Mouse (Mus musculus) left cerebral cortex, postnatal 36 days (tissue): ENCODE measurements around the gene Tmem204. TPM values are rescaled to one million over a fixed set of nuclear protein-coding genes. Genes with fewer than 3 reads are reported as not detected.
"Not testable (repeated sequence)": the region's sequence is repeated elsewhere in the genome, so short reads cannot be mapped to it uniquely, and the experiment has no call there.

Source experiments
- DNase-seq, 2 experiments: peaks; one replicate each; pipeline ENCODE4 v3.0.0; 2021 to 2022; ENCODE audit warnings: low spot score in 2 of 2, mixed read lengths in 1 of 2
- intact Hi-C: fragments of 180-260 bp; cut with DNase I; formaldehyde crosslinking; loops from one replicate; pipeline ENCODE4 v1.15.1; 2025
- total RNA-seq, 2 experiments: library from RNA; stranded (reverse); gene quantifications; 2 replicates each; pipeline ENCODE4 v1.2.3; 2021

The Tmem204 gene
- total RNA-seq: 10 to 100 TPM in 1 of 2 experiments, 1 to 10 TPM in 1; 9.1 to 10.3 TPM

GRCm38 (mm10) chr17:25083444-25083931 lies at the start of gene Tmem204:
Tmem204 (minus strand) TSS chr17:25083591.
- intact Hi-C loops: loop anchor here (5.0 kb wide), 1 partner anchor 41 kb away; no protein-coding TSS in a partner anchor
- DNase-seq: no peak

- intact Hi-C loops: no loop called here
- DNase-seq: no peak
These were observed 46.7 kb upstream of the Tmem204 start for GRCm38 (mm10) chr17:25130060-25130459.

- intact Hi-C loops: no loop called here
- no peak for DNase-seq
These were observed 44.3 kb upstream of the Tmem204 start for GRCm38 (mm10) chr17:25127681-25128080.

- no peak for DNase-seq
These were observed 43.7 kb upstream of the Tmem204 start for GRCm38 (mm10) chr17:25127079-25127478.

GRCm38 (mm10) chr17:25125442-25126060 lies 42.2 kb upstream of the Tmem204 start:
- intact Hi-C loops, DNase-seq: not testable (repeated sequence)

More at GRCm38 (mm10) chr17:25127079-25127478, 43.7 kb upstream of the Tmem204 start:
- intact Hi-C loops: no loop called here

GRCm38 (mm10) chr17:25123979-25124378 lies 40.6 kb upstream of the Tmem204 start:
- DNase-seq: no peak
- intact Hi-C loops: no loop called here

- no peak for DNase-seq
- intact Hi-C loops: no loop called here
These were observed 37.0 kb upstream of the Tmem204 start, which contains the start of gene Ptx4 for GRCm38 (mm10) chr17:25120406-25120805. Ptx4 (plus strand) TSS chr17:25120760.

- DNase-seq: no peak
- intact Hi-C loops: loop anchor here (5.0 kb wide), 1 partner anchor 155 kb away; the partner anchor contains the start of gene Ube2i
These were observed 33.9 kb upstream of the Tmem204 start for GRCm38 (mm10) chr17:25117263-25117662.

- intact Hi-C loops: loop anchor here (5.0 kb wide), 1 partner anchor 156 kb away; the partner anchor contains the start of gene Ube2i
- peak; percentile 91 for DNase-seq
These were observed 32.5 kb upstream of the Tmem204 start, which contains the start of gene Telo2 for GRCm38 (mm10) chr17:25115664-25116432. Telo2 (minus strand) TSS chr17:25115967.

- no peak for DNase-seq
- intact Hi-C loops: loop anchor here (5.0 kb wide), 1 partner anchor 157 kb away; the partner anchor contains the start of gene Ube2i
These were observed 31.7 kb upstream of the Tmem204 start for GRCm38 (mm10) chr17:25114908-25115645.

- no peak for DNase-seq
- intact Hi-C loops: no loop called here
These were observed 29.0 kb upstream of the Tmem204 start for GRCm38 (mm10) chr17:25112423-25112810.

GRCm38 (mm10) chr17:25111739-25112422 lies 28.5 kb upstream of the Tmem204 start:
- peak; percentile 35 to 48 for DNase-seq
- intact Hi-C loops: no loop called here

- no peak for DNase-seq
- intact Hi-C loops: no loop called here
These were observed 27.8 kb upstream of the Tmem204 start for GRCm38 (mm10) chr17:25111220-25111619.

- no peak for DNase-seq
- intact Hi-C loops: no loop called here
These were observed 27.2 kb upstream of the Tmem204 start for GRCm38 (mm10) chr17:25110590-25110989.

- intact Hi-C loops: no loop called here
- DNase-seq: no peak
These were observed 26.2 kb upstream of the Tmem204 start for GRCm38 (mm10) chr17:25109578-25109977.

- intact Hi-C loops: no loop called here
- no peak for DNase-seq
These were observed 24.4 kb upstream of the Tmem204 start for GRCm38 (mm10) chr17:25107786-25108185.

- DNase-seq: no peak
- intact Hi-C loops: no loop called here
These were observed 17.9 kb upstream of the Tmem204 start for GRCm38 (mm10) chr17:25101338-25101737.

- no peak for DNase-seq
- intact Hi-C loops: no loop called here
These were observed 16.7 kb upstream of the Tmem204 start for GRCm38 (mm10) chr17:25100052-25100451.

- no peak for DNase-seq
- intact Hi-C loops: no loop called here
These were observed 12.8 kb upstream of the Tmem204 start for GRCm38 (mm10) chr17:25096221-25096620.
